Mouse (Mus musculus) liver, embryonic 14.5 days (tissue): ENCODE results near the gene Kcnma1.

Source experiments
- CTCF ChIP-seq: IDR thresholded peaks from 2 replicates; pipeline ENCODE4 v1.5.1; 2016; ENCODE audit warnings: antibody characterized with exemption, low read depth, control low read depth
- EP300 ChIP-seq: IDR thresholded peaks from 2 replicates; pipeline ENCODE4 v1.6.1; 2016; ENCODE audit warnings: antibody characterized with exemption, low read depth

- TF ChIP-seq CTCF, result no peak
- no peak for TF ChIP-seq EP300
Observed at GRCm38 (mm10) chr14:23565931-23566330, 448.4 kb downstream of the Kcnma1 start.
